Mouse (Mus musculus): ENCODE data around the gene Cpa4. TPM values are rescaled to one million over a fixed set of nuclear protein-coding genes. Genes with fewer than 3 reads are reported as not detected.
A peak's percentile ranks its signal among the peaks of the same experiment; 100 is the strongest.

The Cpa4 gene
- polyA plus RNA-seq, 1 experiment from 2014 or later, result 0.05 TPM

GRCm38 (mm10) chr6:30551193-30551515, 17.0 kb upstream of the Cpa4 start:
- no peaks in the 10 kb centered on the region for H3K27me3 ChIP-seq (ENCODE audit: insufficient read depth, low read length)
- H3K4me1 ChIP-seq (replicated peaks; ENCODE audit: insufficient read depth, low read length), result peaks cover 14% of the 10 kb centered on the region

GRCm38 (mm10) chr6:30551644-30552580, 16.3 kb upstream of the Cpa4 start:
- ATAC-seq (replicated peaks; ENCODE audit: low FRiP score, low read depth) (peak; percentile 52; the same call in 1 of the 2 replicates), DNase-seq (ENCODE audit: low spot score) (peak; percentile 93)
- WGBS, result 25% methylated on average over 23 of the region's 23 CpGs
- Histone ChIP-seq H3K27ac (no peak overlapping the region; the same call in 1 of the 2 replicates), H3K36me3 (ENCODE audit: insufficient read depth, low read length) (no peaks in the 10 kb centered on the region), H3K4me3 (replicated peaks; ENCODE audit: low read depth, low read length) (no peak overlapping the region), H3K9me3 (replicated peaks; ENCODE audit: low read length) (no peaks in the 10 kb centered on the region), H3K4me2 (ENCODE audit: low read length) (peak overlapping the region; percentile 43), H3K9ac (ENCODE audit: low read depth, low read length) (no peak overlapping the region), H3K4me1 (replicated peaks; ENCODE audit: insufficient read depth, low read length) (peaks cover 10% of the 10 kb centered on the region), H3K27me3 (ENCODE audit: insufficient read depth, low read length) (no peaks in the 10 kb centered on the region)
- peak; percentile 34; the same call in 1 of the 2 replicates for TF ChIP-seq CTCF (IDR thresholded peaks at IDR 0.05; ENCODE audit: low read depth)

More at GRCm38 (mm10) chr6:30551193-30551515, 17.0 kb upstream of the Cpa4 start:
- no peak for ATAC-seq (replicated peaks; ENCODE audit: low FRiP score, low read depth)
- Histone ChIP-seq H3K4me2 (ENCODE audit: low read length) (no peak overlapping the region), H3K9ac (ENCODE audit: low read depth, low read length) (no peak overlapping the region), H3K9me3 (replicated peaks; ENCODE audit: low read length) (no peaks in the 10 kb centered on the region), H3K27ac (no peak overlapping the region), H3K4me3 (replicated peaks; ENCODE audit: low read depth, low read length) (no peak overlapping the region), H3K36me3 (ENCODE audit: insufficient read depth, low read length) (no peaks in the 10 kb centered on the region)
- no peak for TF ChIP-seq CTCF (IDR thresholded peaks at IDR 0.05; ENCODE audit: low read depth)
- no peak for DNase-seq (ENCODE audit: low spot score)

- ATAC-seq (replicated peaks; ENCODE audit: low FRiP score, low read depth) (no peak), DNase-seq (ENCODE audit: low spot score) (no peak)
- Histone ChIP-seq H3K4me3 (replicated peaks; ENCODE audit: low read depth, low read length) (no peak overlapping the region), H3K27me3 (ENCODE audit: insufficient read depth, low read length) (no peaks in the 10 kb centered on the region), H3K9ac (ENCODE audit: low read depth, low read length) (no peak overlapping the region), H3K27ac (no peak overlapping the region), H3K36me3 (ENCODE audit: insufficient read depth, low read length) (no peaks in the 10 kb centered on the region), H3K4me2 (ENCODE audit: low read length) (peak overlapping the region; percentile 43), H3K4me1 (replicated peaks; ENCODE audit: insufficient read depth, low read length) (peaks cover 10% of the 10 kb centered on the region), H3K9me3 (replicated peaks; ENCODE audit: low read length) (no peaks in the 10 kb centered on the region)
- no peak for TF ChIP-seq CTCF (IDR thresholded peaks at IDR 0.05; ENCODE audit: low read depth)
- 32% methylated on average over 6 of the region's 6 CpGs for WGBS
Observed at GRCm38 (mm10) chr6:30552628-30553027, 15.5 kb upstream of the Cpa4 start.

GRCm38 (mm10) chr6:30553381-30554010, 14.7 kb upstream of the Cpa4 start:
- Histone ChIP-seq H3K36me3 (ENCODE audit: insufficient read depth, low read length) (no peaks in the 10 kb centered on the region), H3K27me3 (ENCODE audit: insufficient read depth, low read length) (no peaks in the 10 kb centered on the region), H3K27ac (no peak overlapping the region), H3K4me2 (ENCODE audit: low read length) (no peak overlapping the region), H3K9ac (ENCODE audit: low read depth, low read length) (no peak overlapping the region), H3K9me3 (replicated peaks; ENCODE audit: low read length) (no peaks in the 10 kb centered on the region), H3K4me3 (replicated peaks; ENCODE audit: low read depth, low read length) (no peak overlapping the region), H3K4me1 (replicated peaks; ENCODE audit: insufficient read depth, low read length) (peaks cover 10% of the 10 kb centered on the region)
- ATAC-seq (replicated peaks; ENCODE audit: low FRiP score, low read depth) (no peak), DNase-seq (ENCODE audit: low spot score) (no peak)
- no peak for TF ChIP-seq CTCF (IDR thresholded peaks at IDR 0.05; ENCODE audit: low read depth)
- WGBS, result 69% methylated on average over 7 of the region's 7 CpGs

GRCm38 (mm10) chr6:30554092-30554491, 14.1 kb upstream of the Cpa4 start:
- DNase-seq (ENCODE audit: low spot score) (no peak), ATAC-seq (replicated peaks; ENCODE audit: low FRiP score, low read depth) (no peak)
- TF ChIP-seq CTCF (IDR thresholded peaks at IDR 0.05; ENCODE audit: low read depth), result no peak
- no peaks in the 10 kb centered on the region for H3K9me3 ChIP-seq (replicated peaks; ENCODE audit: low read length)
- WGBS, result 54% methylated on average over 5 of the region's 5 CpGs
- no peaks in the 10 kb centered on the region for H3K27me3 ChIP-seq (ENCODE audit: insufficient read depth, low read length)
- peaks cover 8% of the 10 kb centered on the region for H3K4me1 ChIP-seq (replicated peaks; ENCODE audit: insufficient read depth, low read length)
- H3K4me3 ChIP-seq (replicated peaks; ENCODE audit: low read depth, low read length), result no peak overlapping the region
- H3K9ac ChIP-seq (ENCODE audit: low read depth, low read length), result no peak overlapping the region
- no peak overlapping the region for H3K4me2 ChIP-seq (ENCODE audit: low read length)
- H3K36me3 ChIP-seq (ENCODE audit: insufficient read depth, low read length), result no peaks in the 10 kb centered on the region
- H3K27ac ChIP-seq, result no peak overlapping the region

- no peak overlapping the region for H3K4me3 ChIP-seq (replicated peaks; ENCODE audit: low read depth, low read length)
- 0 out of 2 replicates have a peak, but pooled peaks cover 3% of the 10 kb centered on the region for H3K4me1 ChIP-seq (replicated peaks; ENCODE audit: insufficient read depth, low read length)
- H3K9me3 ChIP-seq (replicated peaks; ENCODE audit: low read length), result no peaks in the 10 kb centered on the region
- H3K27me3 ChIP-seq (ENCODE audit: insufficient read depth, low read length), result no peaks in the 10 kb centered on the region
- DNase-seq (ENCODE audit: low spot score) (no peak), ATAC-seq (replicated peaks; ENCODE audit: low FRiP score, low read depth) (no peak)
- 77% methylated on average over 5 of the region's 5 CpGs for WGBS
- TF ChIP-seq CTCF (IDR thresholded peaks at IDR 0.05; ENCODE audit: low read depth), result no peak
- no peak overlapping the region for H3K9ac ChIP-seq (ENCODE audit: low read depth, low read length)
- no peak overlapping the region for H3K4me2 ChIP-seq (ENCODE audit: low read length)
- no peak overlapping the region for H3K27ac ChIP-seq
- no peaks in the 10 kb centered on the region for H3K36me3 ChIP-seq (ENCODE audit: insufficient read depth, low read length)
Observed at GRCm38 (mm10) chr6:30554621-30555170, 13.5 kb upstream of the Cpa4 start.

All from kidney, postnatal 0 days (tissue).